Mouse (Mus musculus) 416B (cell line): ENCODE results near the gene Rhox8.
"Not testable (repeated sequence)": the region's sequence is repeated elsewhere in the genome, so short reads cannot be mapped to it uniquely, and the experiment has no call there.

Experiments used
- DNase-seq: peaks from one replicate; pipeline ENCODE4 v3.0.0; 2011; ENCODE audit warnings: low read depth

Gene Rhox8

DNA sequence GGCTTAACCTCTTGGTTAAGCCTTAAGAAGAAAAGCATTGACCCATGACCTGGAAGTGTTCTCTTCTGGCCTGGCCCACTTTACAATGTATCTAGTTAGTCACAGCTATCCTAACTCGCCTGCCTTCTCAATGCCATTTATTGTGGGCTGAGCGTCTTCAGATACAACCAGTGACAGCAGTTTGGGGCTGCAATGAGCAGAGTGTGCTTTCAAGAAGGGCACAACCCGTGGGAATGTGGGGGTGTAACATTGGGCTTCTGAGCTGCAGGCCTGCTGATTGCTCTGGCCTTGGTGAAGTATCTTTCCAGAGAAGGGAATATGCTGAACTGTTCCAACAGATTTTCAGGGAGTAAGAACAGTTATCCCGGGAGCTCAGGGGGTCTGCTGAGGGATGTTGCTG is at the start of gene Rhox8:
Gene Rhox8, minus strand, starts transcription at position 101 of the 400 bp plus-strand sequence.
- DNase-seq = no peak

DNA sequence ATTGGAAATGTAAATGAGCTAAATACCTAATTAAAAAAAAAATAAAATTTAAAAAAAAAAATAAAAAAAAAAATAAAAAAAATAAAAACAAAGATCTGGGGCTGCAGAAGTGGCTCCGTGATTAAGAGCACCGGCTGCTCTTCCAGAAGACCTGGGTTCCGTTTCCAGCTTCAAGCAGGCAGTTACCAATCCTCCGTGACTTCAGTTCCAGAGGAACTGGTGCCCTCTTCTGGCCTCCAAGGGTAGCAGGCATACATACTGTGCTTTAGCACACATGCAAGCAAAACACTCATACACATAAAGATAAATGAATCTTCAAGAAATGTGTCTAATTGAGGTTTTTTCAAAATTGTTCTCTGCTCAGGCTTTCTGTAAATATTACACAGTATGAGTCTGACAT is 37.6 kb upstream of the Rhox8 start:
- peak; percentile 31 for DNase-seq

GRCm38 (mm10) chrX:37908581-37908980 is 29.8 kb upstream of the Rhox8 start:
- DNase-seq = peak; percentile 8

DNA sequence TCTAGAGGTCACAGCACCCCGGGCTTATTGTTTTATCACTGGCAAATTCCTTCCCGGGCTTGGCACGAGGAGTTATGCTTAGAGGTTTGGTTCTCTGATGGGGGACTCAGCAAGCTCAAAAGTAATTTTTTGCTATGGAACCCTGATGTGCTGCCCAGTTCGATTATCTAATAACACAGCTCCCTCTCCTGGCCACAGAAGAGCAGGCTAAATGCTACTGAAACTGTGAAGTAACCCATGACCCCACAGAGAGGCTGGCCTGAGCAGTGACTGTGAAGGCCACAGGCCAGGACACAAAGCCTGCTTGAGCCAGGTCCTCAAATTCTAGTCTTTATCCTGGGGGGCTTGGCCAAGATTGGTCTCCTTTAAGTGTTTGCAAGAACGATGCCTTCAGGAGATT is 25.0 kb upstream of the Rhox8 start:
- peak; percentile 29 for DNase-seq

DNA sequence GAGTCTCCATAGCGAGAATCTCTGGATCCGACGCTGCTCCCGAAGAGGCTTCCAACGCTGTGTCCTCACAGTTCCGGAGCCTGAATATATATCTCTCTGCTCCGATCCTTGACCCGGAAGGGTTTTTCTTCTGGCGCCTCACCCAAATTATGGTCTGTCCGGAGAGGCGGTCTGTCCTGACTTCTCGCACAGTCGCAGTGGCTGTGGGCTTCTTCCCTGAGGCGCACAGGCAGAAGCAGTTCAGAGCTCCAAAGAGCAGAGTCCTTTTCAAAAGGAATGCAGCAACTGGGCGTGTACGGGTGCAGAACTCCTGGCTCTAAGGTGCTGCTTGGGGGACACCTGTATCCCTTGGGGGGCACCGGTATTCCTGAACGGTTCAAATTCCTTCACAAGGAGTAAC is 22.9 kb upstream of the Rhox8 start, which contains the start of gene Rhox9:
Gene Rhox9, minus strand, starts transcription at position 101 of the 400 bp plus-strand sequence.
- not testable (repeated sequence) for DNase-seq

GRCm38 (mm10) chrX:37897132-37897531 is 18.4 kb upstream of the Rhox8 start, which contains the start of gene Rhox7b:
Rhox7b (minus strand) TSS chrX:37897232.
- DNase-seq = not testable (repeated sequence)

GRCm38 (mm10) chrX:37871641-37872040 is 7.1 kb downstream of the Rhox8 start:
- DNase-seq = no peak

DNA sequence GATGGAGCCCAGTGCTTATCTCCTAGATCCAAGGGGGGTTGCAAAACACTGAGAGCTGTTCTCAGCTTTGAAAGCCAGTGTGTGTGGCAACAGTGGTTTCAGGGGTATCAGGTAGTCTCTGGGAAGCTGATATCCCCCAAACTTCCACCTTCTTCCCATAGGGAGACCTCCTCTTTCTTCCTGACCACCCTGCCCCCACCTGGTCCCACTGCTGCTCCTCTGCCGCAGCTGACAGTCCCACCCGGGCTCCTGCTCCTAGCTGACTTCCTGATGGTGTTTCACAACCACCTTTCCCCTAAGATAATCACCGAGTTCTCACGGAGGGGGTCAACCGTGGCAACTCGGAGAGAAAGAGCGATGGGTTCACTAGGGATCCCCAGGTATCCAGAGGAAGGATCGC is 47.4 kb downstream of the Rhox8 start, which contains the start of gene Rhox7a:
Gene Rhox7a, plus strand, starts transcription at position 301 of the 400 bp plus-strand sequence.
- DNase-seq = not testable (repeated sequence)

GRCm38 (mm10) chrX:37826610-37827009 is 52.1 kb downstream of the Rhox8 start, which contains the start of gene Rhox6:
Rhox6 (plus strand) TSS chrX:37826910.
- DNase-seq = not testable (repeated sequence)
